Mouse (Mus musculus) naive thymus-derived CD4-positive, alpha-beta T cell, adult 2 months (primary cell): Measurements from ENCODE around the gene Hnrnpa3.
"Not testable (repeated sequence)": the region's sequence is repeated elsewhere in the genome, so short reads cannot be mapped to it uniquely, and the experiment has no call there.

Experiments used
- DNase-seq: peaks from one replicate; pipeline ENCODE4 v3.0.0-alpha.2; 2011; ENCODE audit warnings: low read depth

Hnrnpa3 gene

GRCm38 (mm10) chr2:75681439-75681838, 22.4 kb downstream of the Hnrnpa3 start:
- DNase-seq, result peak; percentile 38

GRCm38 (mm10) chr2:75682978-75683709, 24.1 kb downstream of the Hnrnpa3 start:
- DNase-seq, result peak; percentile 94

GRCm38 (mm10) chr2:75684526-75684925, 25.5 kb downstream of the Hnrnpa3 start:
- peak; percentile 19 for DNase-seq

GRCm38 (mm10) chr2:75685458-75685861, 26.4 kb downstream of the Hnrnpa3 start:
- peak; percentile 56 for DNase-seq

GRCm38 (mm10) chr2:75687040-75687749, 28.1 kb downstream of the Hnrnpa3 start:
- peak; percentile 27 for DNase-seq

GRCm38 (mm10) chr2:75688901-75689300, 29.8 kb downstream of the Hnrnpa3 start:
- DNase-seq, result no peak

- peak; percentile 20 for DNase-seq
Measured at GRCm38 (mm10) chr2:75689482-75690158, 30.6 kb downstream of the Hnrnpa3 start.

GRCm38 (mm10) chr2:75690656-75691055, 31.6 kb downstream of the Hnrnpa3 start:
- DNase-seq, result no peak

GRCm38 (mm10) chr2:75691316-75691715, 32.3 kb downstream of the Hnrnpa3 start:
- DNase-seq, result no peak

GRCm38 (mm10) chr2:75692369-75692768, 33.3 kb downstream of the Hnrnpa3 start:
- DNase-seq, result no peak

- DNase-seq, result not testable (repeated sequence)
Measured at GRCm38 (mm10) chr2:75694926-75695325, 35.9 kb downstream of the Hnrnpa3 start.

- no peak for DNase-seq
Measured at GRCm38 (mm10) chr2:75695676-75696350, 36.8 kb downstream of the Hnrnpa3 start.

GRCm38 (mm10) chr2:75696371-75696770, 37.3 kb downstream of the Hnrnpa3 start:
- no peak for DNase-seq

- DNase-seq, result no peak
Measured at GRCm38 (mm10) chr2:75697222-75697621, 38.2 kb downstream of the Hnrnpa3 start.

- DNase-seq, result peak; percentile 28
Measured at GRCm38 (mm10) chr2:75698007-75698406, 38.9 kb downstream of the Hnrnpa3 start.

- DNase-seq, result no peak
Measured at GRCm38 (mm10) chr2:75698874-75699273, 39.8 kb downstream of the Hnrnpa3 start.

GRCm38 (mm10) chr2:75700543-75700942, 41.5 kb downstream of the Hnrnpa3 start:
- no peak for DNase-seq

GRCm38 (mm10) chr2:75701207-75701606, 42.1 kb downstream of the Hnrnpa3 start:
- DNase-seq, result no peak

- peak; percentile 20 for DNase-seq
Measured at GRCm38 (mm10) chr2:75701822-75702587, 42.9 kb downstream of the Hnrnpa3 start.

GRCm38 (mm10) chr2:75702588-75702976, 43.5 kb downstream of the Hnrnpa3 start:
- peak; percentile 49 for DNase-seq

GRCm38 (mm10) chr2:75703375-75704181, 44.5 kb downstream of the Hnrnpa3 start:
- peak; percentile 87 for DNase-seq
